Mouse (Mus musculus) brown adipose tissue, adult 24 weeks (tissue): Measurements from ENCODE around the gene Eif4e3. TPM values are rescaled to one million over a fixed set of nuclear protein-coding genes. Genes with fewer than 3 reads are reported as not detected.

ENCODE experiments used
- H3K27ac ChIP-seq: fragments of 200-500 bp; replicated peaks from 2 replicates; pipeline ENCODE4 v1.5.1; 2012; ENCODE audit warnings: low read depth, mild to moderate bottlenecking, low read length
- H3K4me1 ChIP-seq: fragments of 200-500 bp; 2 replicates; pipeline ENCODE4 v1.6.1; 2012; ENCODE audit warnings: low read length, mixed read lengths; ENCODE audit not compliant: control insufficient read depth, insufficient read depth, insufficient read length
- H3K4me3 ChIP-seq: fragments of 200-500 bp; 2 replicates; pipeline ENCODE4 v1.5.1; 2012; ENCODE audit warnings: low read depth, mild to moderate bottlenecking, low read length, moderate library complexity; ENCODE audit not compliant: insufficient read depth
- polyA plus RNA-seq: library from polyadenylated mRNA; stranded (reverse); fragments of >200 nt; gene quantifications from 2 replicates; pipeline ENCODE4 v1.2.4, GENCODE M21; 2012; ENCODE audit not compliant: missing spikeins, insufficient read depth, insufficient read length

Eif4e3 gene
- polyA plus RNA-seq, 1 experiment, result 125 TPM

DNA sequence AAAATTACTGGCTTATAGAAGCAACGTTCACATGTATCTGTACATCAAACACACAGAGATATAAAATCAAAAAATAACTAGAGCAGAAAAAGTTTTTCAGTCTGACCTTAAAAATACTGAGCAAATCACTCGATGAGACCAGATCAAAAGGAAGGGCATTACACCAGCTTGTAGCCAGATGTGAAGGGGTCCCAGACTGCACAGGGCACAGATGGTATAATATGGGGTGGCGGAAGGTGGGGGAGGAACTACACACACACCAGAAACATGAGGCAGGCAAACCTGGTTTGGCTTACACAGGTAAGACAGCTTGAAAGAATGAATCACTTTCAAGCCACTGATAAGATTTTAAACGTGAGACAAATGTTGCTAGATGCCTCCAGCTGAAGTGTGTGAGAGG lies 45.4 kb downstream of the Eif4e3 start:
- Histone ChIP-seq H3K27ac (no peak overlapping the region), H3K4me3 (no peak overlapping the region), H3K4me1 (no peaks in the 10 kb centered on the region)

DNA sequence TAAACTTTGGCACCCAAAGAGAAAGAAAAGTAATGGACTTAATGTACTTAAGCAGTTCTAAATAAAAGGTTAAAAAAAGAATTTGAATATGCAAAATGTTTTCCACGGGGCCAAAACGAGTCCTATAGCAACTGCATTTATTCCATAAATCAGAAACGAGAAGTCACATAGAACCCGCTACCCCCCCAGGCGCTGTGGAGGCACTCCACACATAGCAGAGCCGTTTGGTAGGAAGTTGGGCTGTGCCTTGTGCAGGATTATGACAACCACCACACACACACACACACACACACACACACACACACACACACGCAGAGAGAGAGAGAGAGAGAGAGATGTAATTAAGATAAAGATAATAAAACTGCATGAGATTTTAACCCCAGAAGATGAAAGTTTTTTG lies 46.1 kb downstream of the Eif4e3 start:
- Histone ChIP-seq H3K4me1 (0 out of 2 replicates have a peak, but pooled peaks cover 3% of the 10 kb centered on the region), H3K4me3 (no peak overlapping the region), H3K27ac (no peak overlapping the region)

DNA sequence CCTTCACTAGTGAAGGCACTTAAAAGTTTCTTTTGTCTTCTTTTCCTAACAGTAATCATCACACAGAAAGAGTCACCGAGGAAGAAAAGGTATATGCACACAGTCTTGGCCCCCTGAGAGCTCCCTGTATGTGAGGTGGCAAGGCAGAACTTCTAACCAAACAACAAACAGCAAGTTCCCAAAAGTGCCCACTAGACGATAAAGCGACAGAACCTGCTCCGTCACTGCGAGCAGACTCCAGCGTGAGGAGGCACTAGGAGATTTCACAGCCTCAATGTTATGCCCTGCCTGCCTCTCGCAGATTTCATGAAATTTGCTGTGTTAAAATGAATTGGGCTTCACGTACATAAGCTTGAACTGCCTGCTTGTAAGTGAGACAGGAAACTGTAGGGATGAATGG lies 46.6 kb downstream of the Eif4e3 start:
- H3K27ac ChIP-seq, result no peak overlapping the region

DNA sequence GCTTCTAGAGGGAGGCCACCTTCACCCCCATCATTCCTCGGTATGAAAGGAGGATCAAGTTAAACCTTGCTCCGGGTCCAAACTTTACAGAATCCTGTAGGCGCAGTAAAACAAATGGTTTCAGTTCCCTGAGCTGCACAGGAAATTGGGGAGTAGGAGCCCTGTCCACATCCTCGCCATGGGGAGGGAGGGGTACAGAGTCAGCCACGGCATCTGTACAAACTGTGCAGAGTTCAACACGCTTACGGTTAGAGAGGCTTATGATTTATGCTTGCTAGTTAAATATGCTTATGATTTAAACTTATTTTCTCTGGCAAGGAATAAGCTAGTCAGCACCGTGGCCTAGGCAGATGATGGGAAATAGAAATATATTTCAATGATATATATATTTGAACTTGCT lies 47.1 kb downstream of the Eif4e3 start:
- H3K4me3 ChIP-seq, result no peak overlapping the region
- no peak overlapping the region for H3K27ac ChIP-seq

More for the DNA sequence above, 46.6 kb downstream of the Eif4e3 start:
- H3K4me3 ChIP-seq, result no peak overlapping the region
- 0 out of 2 replicates have a peak, but pooled peaks cover 3% of the 10 kb centered on the region for H3K4me1 ChIP-seq

DNA sequence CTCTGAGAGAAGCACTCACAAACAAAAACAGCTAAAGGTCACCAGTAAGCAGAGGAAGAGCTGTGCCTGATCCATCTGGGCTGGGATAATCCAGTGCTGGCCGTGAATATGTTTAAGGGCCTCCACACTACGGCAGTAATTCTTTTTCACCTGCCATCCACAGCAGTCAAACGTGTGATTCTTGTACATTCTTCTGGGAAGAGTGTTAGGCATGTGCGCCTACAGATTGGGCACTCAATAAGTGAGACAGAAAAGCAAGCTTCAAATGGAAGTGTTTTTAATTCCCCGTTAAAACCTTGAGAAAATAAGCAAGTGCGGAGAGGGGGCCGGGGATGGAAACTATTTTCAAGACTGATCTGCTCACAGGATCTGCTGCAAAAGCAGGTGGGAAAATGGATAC lies 48.7 kb downstream of the Eif4e3 start:
- Histone ChIP-seq H3K27ac (no peak overlapping the region), H3K4me3 (no peak overlapping the region), H3K4me1 (peaks cover 5% of the 10 kb centered on the region; the same call in 1 of the 2 replicates)

More for the DNA sequence above, 47.1 kb downstream of the Eif4e3 start:
- H3K4me1 ChIP-seq, result peaks cover 5% of the 10 kb centered on the region; the same call in 1 of the 2 replicates

DNA sequence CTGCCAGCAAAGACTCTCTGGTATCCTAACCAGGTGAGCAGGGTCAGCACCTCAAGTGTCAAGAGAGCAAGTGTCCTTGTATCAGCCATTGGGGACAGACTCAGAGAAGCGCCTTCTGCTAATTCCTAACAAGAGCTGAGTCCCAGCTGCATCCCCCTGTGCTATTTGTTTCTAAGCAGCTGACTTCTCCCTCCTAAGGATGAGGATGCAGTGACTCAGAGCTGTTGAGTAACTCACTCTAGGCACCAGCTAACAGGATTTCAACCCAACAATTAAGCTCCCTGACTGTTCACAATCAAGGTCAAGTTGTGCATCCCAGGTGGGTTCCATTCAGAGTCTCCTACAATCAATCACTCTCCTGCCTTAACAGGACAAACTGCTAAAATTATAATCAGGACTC lies 49.2 kb downstream of the Eif4e3 start:
- no peak overlapping the region for H3K4me3 ChIP-seq
- no peak overlapping the region for H3K27ac ChIP-seq
- H3K4me1 ChIP-seq, result peaks cover 5% of the 10 kb centered on the region; the same call in 1 of the 2 replicates

DNA sequence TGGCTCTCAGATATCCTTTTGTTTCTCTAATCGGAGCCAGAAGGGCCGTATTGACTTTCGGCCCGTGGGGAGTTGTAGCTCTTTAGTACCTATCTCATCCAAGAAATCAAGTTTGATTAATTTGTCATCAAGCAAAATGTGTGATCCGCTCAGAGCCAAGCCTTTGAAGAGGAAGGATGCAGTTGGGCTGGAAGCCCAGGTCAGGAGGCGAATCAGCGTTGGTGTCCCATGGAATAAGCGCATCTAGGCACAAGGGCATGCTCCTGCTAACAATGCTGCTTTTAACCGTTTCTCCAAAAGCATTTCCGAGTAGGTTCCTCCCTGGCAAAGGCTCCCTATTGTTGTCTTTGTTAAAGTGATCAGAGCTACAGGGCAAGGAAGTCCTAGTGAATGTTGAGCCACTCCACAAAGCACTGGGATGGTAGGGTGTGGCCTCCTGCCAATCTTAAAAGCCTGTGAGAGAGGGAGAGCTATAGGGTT lies 51.3 kb downstream of the Eif4e3 start:
- Histone ChIP-seq H3K4me1 (peaks cover 11% of the 10 kb centered on the region; the same call in 1 of the 2 replicates), H3K4me3 (no peak overlapping the region), H3K27ac (no peak overlapping the region)

DNA sequence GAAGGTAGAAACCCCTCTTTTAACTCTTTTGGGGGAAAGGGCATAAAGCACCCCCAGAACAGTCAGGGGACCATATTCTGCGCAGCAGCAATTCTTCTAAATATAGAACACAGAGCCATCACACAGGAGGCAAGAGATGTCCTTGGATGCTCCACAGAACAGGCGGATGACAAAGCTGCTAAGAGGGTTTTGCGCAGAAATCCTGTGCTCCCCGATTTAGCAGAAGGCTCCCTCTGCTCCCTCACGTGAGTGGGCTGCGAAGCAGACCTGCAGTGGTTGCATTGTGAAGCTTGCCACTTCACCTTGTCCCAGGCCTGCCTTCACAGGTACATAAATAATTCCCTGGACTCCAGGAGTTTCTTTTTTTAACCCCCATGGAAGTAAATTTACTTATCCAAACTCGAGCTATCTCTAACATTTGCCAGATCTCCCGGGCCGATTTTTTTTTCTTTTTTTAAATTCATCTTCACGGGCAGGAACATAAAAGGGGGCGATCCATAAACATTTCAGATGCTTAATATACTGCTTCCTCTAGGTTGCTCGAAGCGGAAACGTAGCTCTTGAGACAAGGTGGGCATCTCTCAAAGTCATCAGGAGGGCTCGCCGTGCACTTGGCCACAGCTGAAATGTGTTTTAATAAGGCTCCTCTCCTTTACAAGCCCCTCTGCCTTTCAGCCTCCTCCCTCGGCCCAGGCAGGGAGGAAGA lies 51.9 kb downstream of the Eif4e3 start:
- peaks cover 11% of the 10 kb centered on the region; the same call in 1 of the 2 replicates for H3K4me1 ChIP-seq
- no peak overlapping the region for H3K27ac ChIP-seq
- H3K4me3 ChIP-seq, result no peak overlapping the region

DNA sequence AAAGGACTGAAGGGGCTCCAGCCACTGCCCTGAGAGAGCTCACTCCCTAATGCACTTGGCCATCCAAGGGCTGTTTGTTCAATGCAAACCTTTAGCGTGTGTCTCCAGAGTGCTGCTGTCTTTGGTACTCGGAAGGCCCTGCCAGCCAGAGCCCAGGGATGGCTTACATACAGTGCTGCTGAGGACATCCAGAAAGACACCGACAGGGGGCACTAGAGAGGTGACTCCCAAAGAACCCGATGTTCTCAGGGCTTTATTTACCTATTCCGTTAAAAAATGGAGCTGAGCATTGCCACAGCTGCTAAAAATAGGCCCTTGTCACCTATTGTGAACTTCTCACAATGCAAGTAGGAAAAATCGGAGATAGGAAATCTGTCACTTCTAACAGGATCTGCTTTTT lies 54.7 kb downstream of the Eif4e3 start:
- no peak overlapping the region for H3K27ac ChIP-seq
- H3K4me3 ChIP-seq, result no peak overlapping the region
- peaks cover 11% of the 10 kb centered on the region; the same call in 1 of the 2 replicates for H3K4me1 ChIP-seq

DNA sequence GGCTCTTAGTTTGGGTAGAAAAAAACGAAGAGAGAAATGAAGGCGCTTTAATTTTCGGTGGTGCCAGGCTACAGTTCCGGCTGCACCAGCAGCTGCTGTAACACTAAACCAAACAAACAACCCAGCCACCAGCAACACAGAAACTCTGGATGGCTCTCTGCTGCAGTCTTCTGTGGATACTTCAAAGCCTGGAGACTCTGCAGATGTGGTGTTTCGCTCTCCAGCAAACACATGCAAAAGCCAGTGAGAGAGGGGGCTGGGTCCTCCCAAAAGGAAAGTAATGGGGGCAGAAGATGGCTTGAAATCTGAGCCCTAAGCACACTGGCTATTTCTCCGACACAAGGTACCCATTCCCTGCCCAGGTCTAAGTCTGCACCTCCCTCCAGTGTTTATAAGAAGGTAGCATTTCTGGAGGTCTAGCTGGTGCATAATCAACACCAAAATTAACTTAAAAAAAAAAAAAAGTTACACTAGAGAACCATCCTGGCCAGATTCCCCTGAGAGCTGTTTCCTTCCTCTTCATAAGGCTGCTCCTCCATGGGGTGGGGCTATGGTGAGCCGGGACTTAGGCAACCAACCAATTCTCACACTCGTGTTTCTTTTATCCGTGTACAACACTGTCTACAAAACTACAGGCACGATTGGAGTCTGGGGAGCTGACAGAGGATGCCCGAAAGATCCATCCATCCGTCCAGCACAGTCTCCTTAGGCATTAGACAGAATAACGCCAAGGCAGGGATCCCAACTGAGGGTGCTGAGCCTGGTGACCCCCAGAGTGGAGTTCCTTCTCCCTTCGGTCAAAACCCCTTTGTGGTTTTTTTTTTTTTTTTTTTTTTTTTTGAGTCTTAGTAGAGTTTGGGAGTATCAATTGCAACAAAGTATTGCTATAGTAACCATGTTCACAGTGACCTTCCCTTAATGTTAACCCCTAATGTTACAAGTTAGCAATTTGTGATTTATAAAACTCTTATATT lies 55.8 kb downstream of the Eif4e3 start:
- no peak overlapping the region for H3K27ac ChIP-seq
- H3K4me1 ChIP-seq, result peaks cover 10% of the 10 kb centered on the region; the same call in 1 of the 2 replicates
- no peak overlapping the region for H3K4me3 ChIP-seq

DNA sequence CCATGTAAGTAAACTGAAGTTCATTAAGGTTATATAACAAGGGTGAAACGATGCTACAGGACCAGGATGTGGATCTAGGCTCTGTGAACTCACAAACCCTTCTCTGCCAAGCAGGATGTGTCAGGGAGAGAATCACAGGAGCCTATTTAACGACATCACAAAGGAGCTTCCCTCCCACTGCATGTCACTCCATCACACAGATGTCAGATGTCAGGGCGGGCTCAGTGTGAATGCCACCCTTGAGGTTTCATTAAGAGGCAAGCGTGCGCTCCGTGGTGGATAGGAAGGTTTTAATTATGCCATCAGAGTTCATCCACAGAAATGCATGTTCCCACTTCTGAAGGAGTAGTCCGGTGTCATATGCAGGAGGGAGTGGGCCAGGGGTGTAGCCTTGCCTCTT lies 60.5 kb downstream of the Eif4e3 start:
- H3K4me1 ChIP-seq, result peaks cover under 1% of the 10 kb centered on the region; the same call in 1 of the 2 replicates
- H3K4me3 ChIP-seq, result no peak overlapping the region
- H3K27ac ChIP-seq, result no peak overlapping the region

DNA sequence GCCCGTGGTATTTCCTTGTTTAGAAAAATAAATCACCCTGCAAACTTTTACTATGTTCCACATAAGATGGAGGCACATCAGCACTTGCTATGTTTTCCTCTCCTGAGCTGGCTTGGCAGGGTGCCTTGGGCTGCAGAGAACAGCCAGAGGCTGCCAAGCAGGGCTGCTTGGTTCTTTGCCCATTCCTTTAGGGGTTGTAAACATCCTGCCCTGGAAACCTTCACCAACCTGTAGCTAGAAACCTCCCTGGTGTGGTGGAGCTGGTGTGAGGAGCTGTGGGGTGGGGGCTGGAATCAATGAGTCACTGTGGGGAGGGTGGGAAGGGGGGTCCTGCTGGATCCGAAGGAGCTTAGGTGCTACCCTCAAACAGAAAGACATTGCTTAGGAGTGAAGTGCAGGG lies 61.8 kb downstream of the Eif4e3 start:
- H3K4me3 ChIP-seq, result no peak overlapping the region
- H3K27ac ChIP-seq, result no peak overlapping the region
- H3K4me1 ChIP-seq, result peaks cover 6% of the 10 kb centered on the region

DNA sequence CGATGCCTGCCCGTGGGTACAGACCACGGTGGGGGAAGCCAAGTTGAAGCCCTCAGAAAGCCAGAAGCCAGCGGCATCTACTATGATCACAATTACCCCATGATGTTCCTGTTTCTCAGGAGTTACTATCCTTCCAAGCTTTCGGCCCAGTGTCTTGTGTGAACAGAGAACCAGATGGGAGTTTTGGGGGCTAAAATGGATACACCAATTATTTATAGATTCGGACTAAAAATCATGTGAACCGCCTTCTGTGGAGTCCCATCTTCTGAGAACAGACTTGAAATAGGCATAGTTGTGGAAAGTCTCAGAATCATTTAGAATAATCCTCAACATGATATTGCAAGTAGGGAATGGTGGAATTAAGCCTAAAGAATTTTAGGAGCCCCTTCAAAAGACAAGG lies 64.1 kb downstream of the Eif4e3 start:
- Histone ChIP-seq H3K27ac (no peak overlapping the region), H3K4me3 (no peak overlapping the region), H3K4me1 (peaks cover 6% of the 10 kb centered on the region)

DNA sequence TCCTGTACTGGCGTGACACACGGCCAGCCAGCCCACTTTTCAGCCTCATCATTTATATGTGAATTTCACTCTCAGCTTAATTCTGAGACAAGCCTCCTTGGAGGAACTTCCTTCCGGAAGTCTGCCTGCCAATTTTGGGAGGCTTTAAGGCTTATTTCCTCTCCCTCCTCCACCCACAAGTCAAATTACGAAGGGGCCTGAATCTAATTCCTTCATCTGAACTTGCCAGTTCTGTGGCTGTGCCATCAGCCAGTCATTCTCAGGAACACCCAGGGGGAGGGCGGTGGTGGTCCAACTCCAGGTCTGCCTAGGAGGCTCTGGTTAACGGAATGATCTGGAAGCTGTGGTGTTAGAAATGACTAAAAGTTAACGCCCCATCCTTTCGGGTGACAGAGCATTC lies 65.7 kb downstream of the Eif4e3 start:
- H3K4me3 ChIP-seq, result no peak overlapping the region
- no peak overlapping the region for H3K27ac ChIP-seq
- H3K4me1 ChIP-seq, result peaks cover 6% of the 10 kb centered on the region

DNA sequence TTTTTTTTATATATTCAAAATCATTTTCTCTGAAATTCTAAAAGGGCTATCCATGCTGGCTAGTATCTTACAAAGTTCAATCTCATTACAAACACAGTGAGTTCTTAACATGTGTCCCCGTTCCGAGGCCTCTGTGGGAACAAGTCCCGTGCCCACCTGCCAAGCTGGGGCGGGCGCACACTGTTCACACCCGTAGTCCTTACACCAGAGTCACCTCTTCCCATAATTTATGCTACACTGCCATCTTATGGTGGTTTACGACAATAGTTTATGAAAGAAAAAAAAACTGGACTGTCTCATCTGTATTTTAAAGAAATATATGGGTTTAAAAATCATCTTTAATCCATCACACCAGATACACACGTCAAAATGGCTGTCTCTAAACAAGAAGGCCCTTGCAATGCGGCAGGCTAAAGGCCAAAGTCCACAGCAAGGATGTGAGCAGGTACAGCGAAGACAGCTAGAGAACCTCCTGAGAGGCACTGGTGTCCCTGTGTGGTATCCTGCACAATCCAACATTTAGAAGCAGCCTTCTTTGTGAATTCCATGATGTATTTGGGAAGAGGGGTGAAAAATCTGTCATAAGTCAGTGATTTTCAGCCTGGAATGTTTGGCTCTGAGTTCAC lies 66.3 kb downstream of the Eif4e3 start:
- H3K4me1 ChIP-seq, result peaks cover 6% of the 10 kb centered on the region
- no peak overlapping the region for H3K27ac ChIP-seq
- no peak overlapping the region for H3K4me3 ChIP-seq
